Mouse (Mus musculus) Patski (cell line): ENCODE data around the gene Mrgprg. TPM values are rescaled to one million over a fixed set of nuclear protein-coding genes. Genes with fewer than 3 reads are reported as not detected.

Experiments
- ATAC-seq: fragments of 100-300 bp; one replicate; pipeline ENCODE4 v1.8.0; 2021
- CTCF ChIA-PET: fragments of 350-600 bp; sonication (Branson Sonifier 250); formaldehyde crosslinking; loops from one replicate; lab custom pipeline; 2022; ENCODE audit warnings: inconsistent platforms; lab: Charles Lee
- POLR2A ChIA-PET: fragments of 350-600 bp; sonication (Branson Sonifier 250); formaldehyde crosslinking; loops from one replicate; lab custom pipeline; 2022; ENCODE audit warnings: antibody characterized with exemption, inconsistent platforms; lab: Charles Lee
- DNase-seq: peaks from one replicate; pipeline ENCODE4 v3.0.0-alpha.2; 2011; ENCODE audit warnings: low read depth, low spot score
- H3K27me3 ChIP-seq: fragments of 371-371 bp; one replicate; pipeline ENCODE4 v1.5.1; 2021
- CTCF ChIP-seq: fragments of 100-300 bp; IDR thresholded peaks from one replicate; pipeline ENCODE4 v1.5.1; 2021
- in situ Hi-C: fragments of 300-500 bp; cut with MboI; formaldehyde crosslinking; loops from 3 replicates; pipeline ENCODE4 v1.11.1; 2018; ENCODE audit warnings: low pct_unique_long_range_greater_than_20kb, mixed read lengths
- polyA plus RNA-seq: library from polyadenylated mRNA; unstranded; gene quantifications from one replicate; pipeline ENCODE4 v1.2.3, GENCODE M21; 2021

The Mrgprg gene
- polyA plus RNA-seq, 1 experiment from 2014 or later = not detected

GRCm38 (mm10) chr7:143740653-143741052 lies 26.1 kb downstream of the Mrgprg start:
- H3K27me3 ChIP-seq = no peaks in the 10 kb centered on the region
- in situ Hi-C loops = no loop called here
- ChIA-PET CTCF (interaction anchor here (1.1 to 1.6 kb wide), 2 partner anchors 8 to 34 kb away, joined by 3 to 6 read pairs; no protein-coding TSS in a partner anchor), POLR2A (interaction anchor here (0.6 to 1.2 kb wide), 5 partner anchors 20 to 1315 kb away, joined by 3 to 4 read pairs (median 3); no protein-coding TSS in a partner anchor)
- ATAC-seq = peak; percentile 31
- no peak for DNase-seq
- TF ChIP-seq CTCF = no peak

- no peaks in the 10 kb centered on the region for H3K27me3 ChIP-seq
- ATAC-seq = peak; percentile 92
- in situ Hi-C loops = no loop called here
- TF ChIP-seq CTCF = no peak
- POLR2A ChIA-PET = interaction anchor here (0.6 to 1.2 kb wide), 5 partner anchors 19 to 1314 kb away, joined by 3 to 4 read pairs (median 3); no protein-coding TSS in a partner anchor
- no peak for DNase-seq
- CTCF ChIA-PET = interaction anchor here (1.1 to 1.6 kb wide), 2 partner anchors 9 to 33 kb away, joined by 3 to 6 read pairs; no protein-coding TSS in a partner anchor
Measured at GRCm38 (mm10) chr7:143739511-143740461, 27.0 kb downstream of the Mrgprg start.

GRCm38 (mm10) chr7:143738601-143739006 lies 28.2 kb downstream of the Mrgprg start:
- DNase-seq (no peak), ATAC-seq (no peak)
- in situ Hi-C loops = no loop called here
- no peak for TF ChIP-seq CTCF
- POLR2A ChIA-PET = no interaction called here
- H3K27me3 ChIP-seq = no peaks in the 10 kb centered on the region
- CTCF ChIA-PET = interaction anchor here (1.1 kb wide), 1 partner anchor 25 kb away, joined by 4 read pairs; no protein-coding TSS in a partner anchor

GRCm38 (mm10) chr7:143738194-143738593 lies 28.6 kb downstream of the Mrgprg start:
- H3K27me3 ChIP-seq = no peaks in the 10 kb centered on the region
- in situ Hi-C loops = no loop called here
- no peak for DNase-seq
- CTCF ChIA-PET = interaction anchor here (1.1 kb wide), 1 partner anchor 25 kb away, joined by 4 read pairs; no protein-coding TSS in a partner anchor
- POLR2A ChIA-PET = no interaction called here
- no peak for TF ChIP-seq CTCF
- no peak for ATAC-seq

GRCm38 (mm10) chr7:143733746-143734145 lies 33.0 kb downstream of the Mrgprg start:
- H3K27me3 ChIP-seq = no peaks in the 10 kb centered on the region
- in situ Hi-C loops = no loop called here

GRCm38 (mm10) chr7:143729886-143730285 lies 36.9 kb downstream of the Mrgprg start:
- in situ Hi-C loops = no loop called here
- CTCF ChIA-PET = no interaction called here
- DNase-seq (no peak), ATAC-seq (no peak)
- POLR2A ChIA-PET = no interaction called here
- H3K27me3 ChIP-seq = no peaks in the 10 kb centered on the region
- no peak for TF ChIP-seq CTCF

More at GRCm38 (mm10) chr7:143733746-143734145, 33.0 kb downstream of the Mrgprg start:
- ChIA-PET POLR2A (no interaction called here), CTCF (no interaction called here)
- DNase-seq = no peak
- no peak for ATAC-seq
- no peak for TF ChIP-seq CTCF

GRCm38 (mm10) chr7:143726396-143726795 lies 40.4 kb downstream of the Mrgprg start:
- ATAC-seq (no peak), DNase-seq (no peak)
- no peak for TF ChIP-seq CTCF
- H3K27me3 ChIP-seq = no peaks in the 10 kb centered on the region
- ChIA-PET POLR2A (no interaction called here), CTCF (no interaction called here)
- in situ Hi-C loops = no loop called here

- POLR2A ChIA-PET = no interaction called here
- ATAC-seq (no peak), DNase-seq (no peak)
- in situ Hi-C loops = no loop called here
- TF ChIP-seq CTCF = no peak
- H3K27me3 ChIP-seq = no peaks in the 10 kb centered on the region
- CTCF ChIA-PET = interaction anchor here (1.0 to 2.6 kb wide), 3 partner anchors 11 to 25 kb away, joined by 3 to 8 read pairs (median 4); no protein-coding TSS in a partner anchor
Measured at GRCm38 (mm10) chr7:143723841-143724240, 43.0 kb downstream of the Mrgprg start.

- in situ Hi-C loops = no loop called here
- TF ChIP-seq CTCF = no peak
- POLR2A ChIA-PET = interaction anchor here (1.3 kb wide), 1 partner anchor 9 kb away, joined by 5 read pairs; no protein-coding TSS in a partner anchor
- DNase-seq (no peak), ATAC-seq (no peak)
- CTCF ChIA-PET = interaction anchor here (2.6 kb wide), 1 partner anchor 26 kb away, joined by 8 read pairs; no protein-coding TSS in a partner anchor
- no peaks in the 10 kb centered on the region for H3K27me3 ChIP-seq
Measured at GRCm38 (mm10) chr7:143722646-143723045, 44.1 kb downstream of the Mrgprg start.

- no peak for ATAC-seq
- DNase-seq = no peak
- in situ Hi-C loops = no loop called here
- CTCF ChIA-PET = interaction anchor here (0.9 to 2.4 kb wide), 2 partner anchors 11 to 31 kb away, joined by 3 to 12 read pairs; no protein-coding TSS in a partner anchor
- no peak for TF ChIP-seq CTCF
- POLR2A ChIA-PET = interaction anchor here (0.6 kb wide), 1 partner anchor 97 kb away, joined by 3 read pairs; no protein-coding TSS in a partner anchor
- no peaks in the 10 kb centered on the region for H3K27me3 ChIP-seq
Measured at GRCm38 (mm10) chr7:143717811-143718210, 49.0 kb downstream of the Mrgprg start.

Other genes starting within 250 kb of the Mrgprg start
- gene Nap1l4, start 217.9 kb downstream of the Mrgprg start, polyA plus RNA-seq = 127 TPM
- gene Cars, start 166.9 kb downstream of the Mrgprg start, polyA plus RNA-seq = 81.5 TPM
- gene Tnfrsf26, start 138.3 kb downstream of the Mrgprg start, polyA plus RNA-seq = 0.06 TPM
- gene Tnfrsf22, start 117.3 kb downstream of the Mrgprg start, polyA plus RNA-seq = 39.1 TPM
- 20.6 TPM for gene Tnfrsf23, start 81.1 kb downstream of the Mrgprg start, polyA plus RNA-seq
- gene Osbpl5, start 10.0 kb downstream of the Mrgprg start, polyA plus RNA-seq = 50.0 TPM
- gene Mrgpre, start 17.5 kb upstream of the Mrgprg start, polyA plus RNA-seq = 5.1 TPM
- gene Nadsyn1, start 55.9 kb upstream of the Mrgprg start, polyA plus RNA-seq = 23.5 TPM
- gene Dhcr7, start 56.2 kb upstream of the Mrgprg start, polyA plus RNA-seq = 45.7 TPM
- not detected for gene Gm498, start 99.8 kb upstream of the Mrgprg start, polyA plus RNA-seq
- 7.4 TPM for gene Shank2, start 234.9 kb upstream of the Mrgprg start, polyA plus RNA-seq